ENCODE assay signal across 8 mouse cellular contexts in genomic region chr2:104096256-104096655, GRCm38 (mm10). TPM values are rescaled to one million over a fixed set of nuclear protein-coding genes. Genes with fewer than 3 reads are reported as not detected.
A peak's percentile ranks its signal among the peaks of the same experiment; 100 is the strongest.
DNase-seq lines count a peak whose midpoint lies in the region; ATAC-seq and TF ChIP-seq lines count a peak whose summit lies in the region.

No protein-coding gene starts in this region.

- no peaks in the 10 kb centered on the region for H3K27me3 ChIP-seq in forebrain, postnatal 0 days (ENCODE audit: insufficient read depth, low read length)
- H3K27me3 ChIP-seq in liver, embryonic 14.5 days (ENCODE audit: control insufficient read depth, insufficient read depth, low read length), result no peaks in the 10 kb centered on the region

- TF ChIP-seq CTCF in forebrain, postnatal 0 days (IDR thresholded peaks at IDR 0.05; ENCODE audit: low read depth), result no peak
- TF ChIP-seq CTCF in liver, embryonic 14.5 days (IDR thresholded peaks at IDR 0.05; ENCODE audit: low read depth), result no peak

- DNase-seq in embryo, embryonic 10.5 days (ENCODE audit: low spot score), result peak; percentile 23
- no peak for DNase-seq in embryo, embryonic 10 days (ENCODE audit: low spot score)
- DNase-seq in A20 (ENCODE audit: low read depth, low spot score), result peak; percentile 26
- no peak for DNase-seq in forebrain, postnatal 0 days
- no peak for DNase-seq in liver, embryonic 14.5 days (ENCODE audit: low read depth in 3 of 3, low spot score in 3 of 3)
- DNase-seq in layer of hippocampus, postnatal 10 days (ENCODE audit: low spot score in 2 of 2), result no peak
- DNase-seq in ovary, postnatal 14 days (ENCODE audit: low spot score), result no peak
- no peak for DNase-seq in adipocyte (ENCODE audit: low spot score)

- H3K4me2 ChIP-seq in forebrain, postnatal 0 days (ENCODE audit: low read depth), result peak overlapping the region; percentile 48
- peak overlapping the region; percentile 78 for H3K4me2 ChIP-seq in liver, embryonic 14.5 days (ENCODE audit: low read depth)

- H3K9ac ChIP-seq in forebrain, postnatal 0 days, result peak overlapping the region; percentile 42; the same call in 1 of the 2 replicates
- H3K9ac ChIP-seq in liver, embryonic 14.5 days (replicated peaks), result peak overlapping the region; percentile 94

- H3K4me3 ChIP-seq in forebrain, postnatal 0 days (ENCODE audit: low read depth, low read length), result peak overlapping the region; percentile 24
- H3K4me3 ChIP-seq in liver, embryonic 14.5 days (ENCODE audit: insufficient read depth in 1 of 2, low read depth in 2 of 2, low read length in 2 of 2), result peak overlapping the region; percentile 82 to 84

- H3K27ac ChIP-seq in forebrain, postnatal 0 days (ENCODE audit: low read depth, low read length), result peak overlapping the region; percentile 6; the same call in 1 of the 2 replicates
- peak overlapping the region; percentile 96 for H3K27ac ChIP-seq in liver, embryonic 14.5 days

- H3K9me3 ChIP-seq in forebrain, postnatal 0 days (ENCODE audit: low read length), result no peaks in the 10 kb centered on the region
- no peaks in the 10 kb centered on the region for H3K9me3 ChIP-seq in liver, embryonic 14.5 days (ENCODE audit: control insufficient read depth, low read length)

- peak; percentile 18; the same call in 1 of the 2 replicates for ATAC-seq in forebrain, postnatal 0 days
- ATAC-seq in liver, embryonic 14.5 days (ENCODE audit: insufficient read depth), result no peak

- H3K36me3 ChIP-seq in forebrain, postnatal 0 days (ENCODE audit: insufficient read depth), result no peaks in the 10 kb centered on the region
- peaks cover 4% of the 10 kb centered on the region; the same call in 1 of the 2 replicates for H3K36me3 ChIP-seq in liver, embryonic 14.5 days (replicated peaks; ENCODE audit: control insufficient read depth, insufficient read depth, low read depth)

- H3K4me1 ChIP-seq in forebrain, postnatal 0 days (ENCODE audit: insufficient read depth), result no peaks in the 10 kb centered on the region
- H3K4me1 ChIP-seq in liver, embryonic 14.5 days (replicated peaks; ENCODE audit: control insufficient read depth in 2 of 2, insufficient read depth in 2 of 2, low read length in 1 of 2), result peaks cover 45 to 62% of the 10 kb centered on the region in 2 experiments

- 41% methylated on average over 10 of the region's 10 CpGs for WGBS in forebrain, postnatal 0 days
- WGBS in liver, embryonic 14.5 days (ENCODE audit: insufficient replicate concordance), result 26% methylated on average over 10 of the region's 10 CpGs

- no peak for TF ChIP-seq EP300 in liver, embryonic 14.5 days (IDR thresholded peaks at IDR 0.05; ENCODE audit: low read depth)

RNA-seq across cellular contexts. Expression of gene Cd59a, which starts 0.7 kb away (rescaled TPM):
- total RNA-seq in forebrain, postnatal 0 days (2014; rRNA removed), result 2.2 and 5.2 TPM in 2 replicates
- 8.6 and 11.0 TPM in 2 replicates for polyA plus RNA-seq in forebrain, postnatal 0 days (2015; fragmentation: Nextera tagmentation; extraction: Ambion mirVana)
- polyA plus RNA-seq in liver, embryonic 14.5 days (2012; rRNA removed), result 29.4 and 41.3 TPM in 2 replicates
- 88.5 and 94.7 TPM in 2 replicates for polyA plus RNA-seq in liver, embryonic 14.5 days (2014; fragmentation: Nextera tagmentation; extraction: Ambion mirVana)
- 1 to 10 TPM; 2.0 to 3.2 TPM for total RNA-seq in layer of hippocampus, postnatal 10 days (2021)

RNA-seq across cellular contexts. Expression of gene A930018P22Rik, which starts 26.3 kb away (rescaled TPM):
- total RNA-seq in forebrain, postnatal 0 days (2014; rRNA removed), result 1.9 TPM in 1 of 2 replicates, not detected in the other
- polyA plus RNA-seq in forebrain, postnatal 0 days (2015; fragmentation: Nextera tagmentation; extraction: Ambion mirVana), result 0.18 TPM in 1 of 2 replicates, not detected in the other
- polyA plus RNA-seq in liver, embryonic 14.5 days (2012; rRNA removed), result 0.22 and 0.23 TPM in 2 replicates
- polyA plus RNA-seq in liver, embryonic 14.5 days (2014; fragmentation: Nextera tagmentation; extraction: Ambion mirVana), result 0.63 and 0.93 TPM in 2 replicates
- total RNA-seq in layer of hippocampus, postnatal 10 days (2021), result not detected

RNA-seq across cellular contexts. Expression of gene Cd59b, which starts 26.6 kb away (rescaled TPM):
- 1.5 TPM in 1 of 2 replicates, not detected in the other for total RNA-seq in forebrain, postnatal 0 days (2014; rRNA removed)
- polyA plus RNA-seq in forebrain, postnatal 0 days (2015; fragmentation: Nextera tagmentation; extraction: Ambion mirVana), result 1.5 and 1.6 TPM in 2 replicates
- polyA plus RNA-seq in liver, embryonic 14.5 days (2012; rRNA removed), result 9.3 and 12.2 TPM in 2 replicates
- polyA plus RNA-seq in liver, embryonic 14.5 days (2014; fragmentation: Nextera tagmentation; extraction: Ambion mirVana), result 14.3 and 16.6 TPM in 2 replicates
- total RNA-seq in layer of hippocampus, postnatal 10 days (2021), result under 1 TPM in 1 of 2 experiments, not detected in 1; 0.51 TPM

RNA-seq across cellular contexts. Expression of gene Gm10799, which starts 27.9 kb away (rescaled TPM):
- not detected in 2 replicates for total RNA-seq in forebrain, postnatal 0 days (2014; rRNA removed)
- not detected in 2 replicates for polyA plus RNA-seq in forebrain, postnatal 0 days (2015; fragmentation: Nextera tagmentation; extraction: Ambion mirVana)
- polyA plus RNA-seq in liver, embryonic 14.5 days (2012; rRNA removed), result not detected in 2 replicates
- not detected in 2 replicates for polyA plus RNA-seq in liver, embryonic 14.5 days (2014; fragmentation: Nextera tagmentation; extraction: Ambion mirVana)
- total RNA-seq in layer of hippocampus, postnatal 10 days (2021), result not detected

RNA-seq across cellular contexts. Expression of gene Gm10912, which starts 30.6 kb away (rescaled TPM):
- 0.15 TPM in 1 of 2 replicates, not detected in the other for total RNA-seq in forebrain, postnatal 0 days (2014; rRNA removed)
- polyA plus RNA-seq in forebrain, postnatal 0 days (2015; fragmentation: Nextera tagmentation; extraction: Ambion mirVana), result not detected in 2 replicates
- polyA plus RNA-seq in liver, embryonic 14.5 days (2012; rRNA removed), result 0.03 and 0.06 TPM in 2 replicates
- not detected in 2 replicates for polyA plus RNA-seq in liver, embryonic 14.5 days (2014; fragmentation: Nextera tagmentation; extraction: Ambion mirVana)
- total RNA-seq in layer of hippocampus, postnatal 10 days (2021), result under 1 TPM in 1 of 2 experiments, not detected in 1; 0.34 TPM

Comparison
In these comparisons a context has a peak if more than half of its experiments do, and no peak if none do; other contexts are left out.
1. DNase-seq: peak in embryo, embryonic 10.5 days (single experiment) and A20 (single experiment); none in embryo, embryonic 10 days (single experiment), forebrain, postnatal 0 days (single experiment), liver, embryonic 14.5 days (0 of 3), layer of hippocampus, postnatal 10 days (0 of 2), ovary, postnatal 14 days (single experiment) and adipocyte (single experiment).